Mouse (Mus musculus) layer of hippocampus, adult 9-10 months (tissue): ENCODE measurements at regions not wholly inside any gene's neighbourhood (a gene's known extent, or its start where the extent isn't known, plus 50 kb on each side); places are given as distances from the start of the nearest gene placed in this dataset.
A peak's percentile ranks its signal among the peaks of the same experiment; 100 is the strongest.

Experiments used
- DNase-seq: peaks from one replicate; pipeline ENCODE4 v3.0.0; 2022; ENCODE audit warnings: low spot score

GRCm38 (mm10) chrX:109811824-109812223 is 615.3 kb downstream of the Gm6377 start:
- no peak for DNase-seq

- DNase-seq = peak; percentile 0
Observed at GRCm38 (mm10) chrX:109842020-109842419, 645.5 kb downstream of the Gm6377 start.

GRCm38 (mm10) chrX:109845094-109845648 is 648.6 kb downstream of the Gm6377 start:
- no peak for DNase-seq

GRCm38 (mm10) chrX:109885572-109885971 is 689.0 kb downstream of the Gm6377 start:
- no peak for DNase-seq

- no peak for DNase-seq
Observed at GRCm38 (mm10) chrX:109900077-109900476, 703.5 kb downstream of the Gm6377 start.

DNA sequence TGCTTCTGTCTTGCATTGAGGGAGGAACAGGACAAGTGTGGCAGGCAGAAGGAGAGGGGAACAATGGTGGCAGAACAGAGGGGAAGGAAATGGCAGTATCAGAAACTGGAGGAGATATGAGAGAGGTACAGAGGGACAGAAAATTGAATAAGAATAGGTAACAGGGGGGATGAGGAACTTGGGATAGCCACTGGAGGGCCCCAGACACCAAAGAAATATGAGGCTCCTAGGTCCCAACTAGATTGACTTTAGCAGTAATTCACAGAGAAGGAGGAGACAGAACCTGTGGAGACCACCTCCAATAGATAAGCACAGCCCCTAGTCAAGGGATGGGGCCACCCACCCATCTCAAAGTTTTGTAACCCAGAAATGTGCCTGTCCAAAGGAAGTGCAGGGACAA is 734.6 kb downstream of the Gm6377 start:
- DNase-seq = no peak

GRCm38 (mm10) chrX:109954533-109954932 is 758.0 kb downstream of the Gm6377 start:
- no peak for DNase-seq

DNA sequence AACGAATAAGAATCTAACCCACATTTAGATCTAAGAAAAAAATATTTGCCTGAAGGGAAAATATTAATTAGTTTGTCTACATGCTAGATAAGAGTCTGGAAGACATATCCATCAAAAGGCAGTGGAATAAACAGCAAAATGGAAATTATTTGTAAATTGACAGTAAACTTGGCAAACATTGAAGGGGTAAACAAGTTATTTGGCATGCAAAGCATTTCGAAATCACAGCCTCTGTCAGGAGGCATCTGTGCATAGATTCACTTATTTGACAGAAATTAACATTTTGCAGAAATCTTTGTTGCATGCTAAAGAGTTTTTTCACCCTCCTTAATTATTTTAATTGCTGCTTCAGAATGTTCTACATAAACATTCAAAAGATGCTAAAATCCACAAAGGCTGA is 773.3 kb downstream of the Gm6377 start:
- DNase-seq = no peak

GRCm38 (mm10) chrX:110005221-110005620 is 808.7 kb downstream of the Gm6377 start:
- DNase-seq = no peak
